Mouse (Mus musculus): Measurements from ENCODE around the gene Wwp2. TPM values are rescaled to one million over a fixed set of nuclear protein-coding genes. Genes with fewer than 3 reads are reported as not detected.
A peak's percentile ranks its signal among the peaks of the same experiment; 100 is the strongest.

Wwp2 gene
- total and polyA plus RNA-seq, 2 experiments from 2014 or later = 34.9 to 37.0 TPM

DNA sequence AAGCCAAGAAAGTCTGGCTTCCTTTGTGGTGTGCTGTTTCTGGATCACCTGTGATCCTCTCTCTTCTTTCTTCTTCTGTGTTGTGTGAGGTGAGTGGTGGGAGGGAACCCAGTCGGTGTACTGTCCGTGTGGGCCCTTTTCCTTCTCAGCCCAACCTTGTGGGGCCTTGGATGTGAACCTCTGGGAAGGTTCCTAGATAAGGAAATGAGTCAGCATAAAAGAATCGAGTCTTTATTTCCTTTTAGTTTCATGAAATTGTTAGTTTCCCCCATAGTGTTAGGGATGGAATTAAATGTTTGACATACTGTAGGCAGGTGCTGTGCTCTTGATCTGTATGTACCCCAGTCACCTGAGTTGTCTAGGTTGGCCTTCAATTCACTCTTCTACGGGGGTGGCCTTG, 52.9 kb downstream of the Wwp2 start:
- Histone ChIP-seq H3K9me3 (ENCODE audit: low read length) (no peaks in the 10 kb centered on the region), H3K27ac (ENCODE audit: low read depth, low read length) (no peak overlapping the region), H3K9ac (no peak overlapping the region), H3K36me3 (ENCODE audit: insufficient read depth) (no peaks in the 10 kb centered on the region), H3K4me2 (ENCODE audit: low read depth) (no peak overlapping the region), H3K27me3 (ENCODE audit: insufficient read depth, low read length) (no peaks in the 10 kb centered on the region), H3K4me3 (ENCODE audit: low read depth, low read length) (no peak overlapping the region), H3K4me1 (ENCODE audit: insufficient read depth) (0 out of 2 replicates have a peak, but pooled peaks cover 4% of the 10 kb centered on the region)
- DNase-seq (no peak), ATAC-seq (no peak)
- no peak for TF ChIP-seq CTCF (IDR thresholded peaks at IDR 0.05; ENCODE audit: low read depth)
- 89% methylated on average over 4 of the region's 4 CpGs for WGBS

DNA sequence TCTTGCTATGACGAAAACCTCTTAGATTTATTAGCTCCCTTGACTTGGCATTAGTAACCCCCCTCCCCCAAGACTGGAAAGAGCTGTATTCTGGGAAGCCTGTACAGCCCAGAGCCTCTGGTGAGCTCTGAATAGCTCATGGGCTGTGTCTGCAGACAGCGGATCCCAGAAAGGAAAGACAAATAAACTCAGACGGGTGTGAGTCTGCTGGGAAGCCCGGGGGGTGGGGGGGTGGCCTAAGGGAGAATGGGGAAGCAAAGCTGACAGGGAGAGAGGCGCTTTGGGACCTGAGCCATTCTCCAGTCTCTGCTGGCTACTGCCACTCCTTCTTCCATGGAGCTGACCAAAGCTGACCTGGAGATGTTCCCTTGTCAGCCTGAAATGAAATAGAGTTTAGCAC, 53.8 kb downstream of the Wwp2 start:
- Histone ChIP-seq H3K4me3 (ENCODE audit: low read depth, low read length) (no peak overlapping the region), H3K4me1 (ENCODE audit: insufficient read depth) (0 out of 2 replicates have a peak, but pooled peaks cover 4% of the 10 kb centered on the region), H3K36me3 (ENCODE audit: insufficient read depth) (no peaks in the 10 kb centered on the region), H3K9me3 (ENCODE audit: low read length) (no peaks in the 10 kb centered on the region), H3K27ac (ENCODE audit: low read depth, low read length) (no peak overlapping the region), H3K27me3 (ENCODE audit: insufficient read depth, low read length) (no peaks in the 10 kb centered on the region), H3K4me2 (ENCODE audit: low read depth) (no peak overlapping the region), H3K9ac (no peak overlapping the region)
- 0 out of 2 replicates have a peak, but pooled peaks have one; percentile 34 for ATAC-seq
- no peak for DNase-seq
- 40% methylated on average over 5 of the region's 5 CpGs for WGBS
- no peak for TF ChIP-seq CTCF (IDR thresholded peaks at IDR 0.05; ENCODE audit: low read depth)

DNA sequence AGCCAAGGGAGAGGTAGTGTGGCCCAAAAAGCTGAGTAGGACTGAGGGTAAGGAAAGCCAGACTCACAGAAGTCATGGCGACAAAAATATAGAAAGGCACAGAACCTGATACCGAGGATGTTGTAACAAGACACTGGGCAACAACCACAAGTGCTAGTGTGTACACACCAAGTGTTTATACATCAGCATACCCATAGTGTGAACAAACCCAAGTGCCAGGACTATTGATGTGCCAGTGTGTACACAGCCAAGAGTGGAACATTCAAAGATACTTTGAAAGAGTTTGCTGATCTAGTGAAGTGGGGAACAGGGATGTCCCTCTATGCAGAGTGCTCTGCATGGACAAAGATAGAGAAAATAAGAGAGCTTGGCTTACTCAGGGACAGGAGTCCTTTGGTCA, 54.5 kb downstream of the Wwp2 start:
- H3K27ac ChIP-seq (ENCODE audit: low read depth, low read length) = no peak overlapping the region
- TF ChIP-seq CTCF (IDR thresholded peaks at IDR 0.05; ENCODE audit: low read depth) = no peak
- H3K9ac ChIP-seq = no peak overlapping the region
- 0 out of 2 replicates have a peak, but pooled peaks cover 4% of the 10 kb centered on the region for H3K4me1 ChIP-seq (ENCODE audit: insufficient read depth)
- WGBS = 72% methylated on average over 2 of the region's 2 CpGs
- H3K4me2 ChIP-seq (ENCODE audit: low read depth) = no peak overlapping the region
- no peaks in the 10 kb centered on the region for H3K36me3 ChIP-seq (ENCODE audit: insufficient read depth)
- no peaks in the 10 kb centered on the region for H3K9me3 ChIP-seq (ENCODE audit: low read length)
- H3K27me3 ChIP-seq (ENCODE audit: insufficient read depth, low read length) = no peaks in the 10 kb centered on the region
- no peak overlapping the region for H3K4me3 ChIP-seq (ENCODE audit: low read depth, low read length)
- DNase-seq = no peak
- no peak for ATAC-seq

DNA sequence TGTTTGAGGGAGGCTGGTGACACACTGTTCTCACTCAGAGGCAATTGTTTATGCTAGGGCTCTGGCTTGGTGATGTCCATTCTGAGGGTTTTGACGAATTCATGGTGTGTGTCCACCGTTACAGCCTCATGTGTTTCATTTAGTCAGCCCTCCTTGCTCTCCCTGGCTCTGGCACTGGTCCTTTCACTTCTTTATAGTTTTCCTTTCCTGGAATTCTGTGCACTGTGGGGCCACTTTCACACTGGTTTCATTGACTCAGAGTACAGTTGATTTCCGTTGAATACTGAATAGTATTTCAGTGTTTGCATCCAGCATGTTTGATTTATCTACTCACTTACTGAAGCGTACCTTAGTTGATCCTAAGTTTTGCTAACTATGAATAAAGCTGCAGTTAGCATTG, 55.0 kb downstream of the Wwp2 start:
- Histone ChIP-seq H3K4me2 (ENCODE audit: low read depth) (no peak overlapping the region), H3K4me3 (ENCODE audit: low read depth, low read length) (no peak overlapping the region), H3K9ac (no peak overlapping the region), H3K4me1 (ENCODE audit: insufficient read depth) (0 out of 2 replicates have a peak, but pooled peaks cover 4% of the 10 kb centered on the region), H3K27ac (ENCODE audit: low read depth, low read length) (no peak overlapping the region), H3K27me3 (ENCODE audit: insufficient read depth, low read length) (no peaks in the 10 kb centered on the region), H3K9me3 (ENCODE audit: low read length) (no peaks in the 10 kb centered on the region), H3K36me3 (ENCODE audit: insufficient read depth) (no peaks in the 10 kb centered on the region)
- no peak for TF ChIP-seq CTCF (IDR thresholded peaks at IDR 0.05; ENCODE audit: low read depth)
- no peak for ATAC-seq
- WGBS = 44% methylated on average over 4 of the region's 4 CpGs
- DNase-seq = no peak

DNA sequence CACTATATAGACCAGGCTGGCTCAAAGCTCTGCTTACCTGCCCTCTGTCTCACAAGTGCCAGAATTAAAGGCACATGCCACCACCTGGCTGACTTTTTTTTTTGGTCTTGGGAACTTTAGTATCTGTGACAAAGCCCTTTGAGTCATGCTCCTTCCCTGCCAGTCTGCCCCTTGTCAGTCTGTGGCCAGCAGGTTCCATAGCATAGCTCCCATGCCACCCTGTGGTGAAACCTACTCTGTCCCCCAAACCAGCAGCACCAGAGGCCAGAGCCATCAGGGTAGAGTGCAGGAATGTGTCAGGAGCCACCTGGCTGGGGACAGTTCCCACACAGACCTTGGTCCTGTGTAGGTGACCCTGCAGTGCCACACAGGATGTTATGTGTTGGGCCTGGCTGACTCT, 55.7 kb downstream of the Wwp2 start:
- Histone ChIP-seq H3K27ac (ENCODE audit: low read depth, low read length) (no peak overlapping the region), H3K27me3 (ENCODE audit: insufficient read depth, low read length) (no peaks in the 10 kb centered on the region), H3K4me3 (ENCODE audit: low read depth, low read length) (no peak overlapping the region), H3K4me2 (ENCODE audit: low read depth) (no peak overlapping the region), H3K9ac (no peak overlapping the region), H3K9me3 (ENCODE audit: low read length) (no peaks in the 10 kb centered on the region), H3K36me3 (ENCODE audit: insufficient read depth) (no peaks in the 10 kb centered on the region), H3K4me1 (ENCODE audit: insufficient read depth) (0 out of 2 replicates have a peak, but pooled peaks cover 4% of the 10 kb centered on the region)
- no peak for DNase-seq
- ATAC-seq = no peak
- TF ChIP-seq CTCF (IDR thresholded peaks at IDR 0.05; ENCODE audit: low read depth) = no peak

DNA sequence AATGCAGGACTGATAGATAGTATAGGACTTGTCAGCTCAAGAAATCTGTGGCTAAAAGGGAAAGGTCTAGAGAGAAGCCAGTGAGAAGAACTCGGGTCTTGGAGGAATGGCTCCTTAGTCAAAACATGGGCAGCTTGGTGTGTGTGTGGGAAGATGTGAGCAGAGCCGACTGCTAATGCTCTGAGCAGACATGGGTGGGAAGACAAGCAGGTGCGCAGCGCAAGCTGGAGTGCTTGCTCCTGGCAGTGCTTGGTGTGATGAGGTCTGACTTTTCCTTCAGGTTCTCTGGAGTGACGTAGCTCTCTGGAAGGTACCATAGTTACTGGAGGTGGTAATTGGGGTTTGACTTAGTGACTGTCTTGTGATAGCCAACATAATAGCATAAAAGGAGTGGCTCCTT, 56.6 kb downstream of the Wwp2 start:
- H3K4me1 ChIP-seq (ENCODE audit: insufficient read depth) = 0 out of 2 replicates have a peak, but pooled peaks cover 4% of the 10 kb centered on the region
- no peak overlapping the region for H3K4me3 ChIP-seq (ENCODE audit: low read depth, low read length)
- H3K4me2 ChIP-seq (ENCODE audit: low read depth) = no peak overlapping the region
- H3K9ac ChIP-seq = no peak overlapping the region
- ATAC-seq (no peak), DNase-seq (no peak)
- H3K9me3 ChIP-seq (ENCODE audit: low read length) = no peaks in the 10 kb centered on the region
- TF ChIP-seq CTCF (IDR thresholded peaks at IDR 0.05; ENCODE audit: low read depth) = no peak
- H3K27me3 ChIP-seq (ENCODE audit: insufficient read depth, low read length) = no peaks in the 10 kb centered on the region
- 92% methylated on average over 5 of the region's 5 CpGs for WGBS
- H3K27ac ChIP-seq (ENCODE audit: low read depth, low read length) = no peak overlapping the region
- H3K36me3 ChIP-seq (ENCODE audit: insufficient read depth) = no peaks in the 10 kb centered on the region

DNA sequence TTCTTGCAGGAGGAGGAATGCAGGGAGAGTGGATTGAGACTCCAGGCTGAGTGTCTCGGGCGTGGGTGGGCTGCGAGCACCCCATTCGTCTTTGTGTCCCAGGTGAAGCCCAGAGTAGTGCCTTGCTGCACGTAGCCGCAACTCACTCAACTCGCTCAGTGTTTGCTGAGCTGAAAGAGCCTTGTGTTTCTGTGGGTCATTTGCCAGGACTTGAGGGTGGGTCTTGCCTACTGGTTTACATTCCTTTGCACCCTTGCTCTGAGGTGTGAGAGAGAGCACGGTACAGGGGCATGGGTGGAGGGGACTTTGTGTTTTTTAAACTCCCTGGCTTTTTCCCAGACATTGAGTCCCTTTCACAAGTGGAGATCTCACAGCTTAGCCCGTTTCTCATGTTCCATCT, 59.3 kb downstream of the Wwp2 start:
- Histone ChIP-seq H3K9me3 (ENCODE audit: low read length) (no peaks in the 10 kb centered on the region), H3K36me3 (ENCODE audit: insufficient read depth) (no peaks in the 10 kb centered on the region), H3K4me3 (ENCODE audit: low read depth, low read length) (no peak overlapping the region), H3K4me2 (ENCODE audit: low read depth) (no peak overlapping the region), H3K27me3 (ENCODE audit: insufficient read depth, low read length) (no peaks in the 10 kb centered on the region), H3K9ac (no peak overlapping the region), H3K4me1 (ENCODE audit: insufficient read depth) (0 out of 2 replicates have a peak, but pooled peaks cover under 1% of the 10 kb centered on the region), H3K27ac (ENCODE audit: low read depth, low read length) (no peak overlapping the region)
- no peak for DNase-seq
- no peak for ATAC-seq
- TF ChIP-seq CTCF (IDR thresholded peaks at IDR 0.05; ENCODE audit: low read depth) = no peak
- WGBS = 88% methylated on average over 9 of the region's 9 CpGs

Data from forebrain, postnatal 0 days (tissue).